Mouse (Mus musculus): ENCODE measurements at regions not wholly inside any gene's neighbourhood (a gene's known extent, or its start where the extent isn't known, plus 50 kb on each side); places are given as distances from the start of the nearest gene placed in this dataset.

GRCm38 (mm10) chr13:39183715-39184179 lies 223.1 kb upstream of the Slc35b3 start:
- no peak for TF ChIP-seq CTCF (IDR thresholded peaks at IDR 0.05; ENCODE audit: control insufficient read depth, insufficient read depth, insufficient replicate concordance, low read depth, low read length)
- TF ChIP-seq POLR2A (IDR thresholded peaks at IDR 0.05; ENCODE audit: control insufficient read depth, low read depth, low read length): no peak

Measured in testis, adult 2 months (tissue).